ENCODE assay signal across 8 mouse cellular contexts in genomic region chr11:70225798-70226601, GRCm38 (mm10). TPM values are rescaled to one million over a fixed set of nuclear protein-coding genes. Genes with fewer than 3 reads are reported as not detected.
DNase-seq lines count a peak whose midpoint lies in the region; ATAC-seq and TF ChIP-seq lines count a peak whose summit lies in the region.

No protein-coding gene starts in this region.

- H3K9ac ChIP-seq in heart, adult 2 months (ENCODE audit: low read depth, low read length): peak overlapping the region; percentile 60
- H3K9ac ChIP-seq in hindbrain, embryonic 15.5 days: peak overlapping the region; percentile 21; the same call in 1 of the 2 replicates
- 0 out of 2 replicates have a peak overlapping the region, but pooled peaks have one; percentile 4 for H3K9ac ChIP-seq in midbrain, embryonic 12.5 days (replicated peaks)

- no peak for TF ChIP-seq EP300 in heart, adult 2 months (IDR thresholded peaks at IDR 0.05; ENCODE audit: insufficient read depth, low read depth, low read length)

- peak; percentile 33 for TF ChIP-seq CTCF in heart, adult 2 months (IDR thresholded peaks at IDR 0.05)

- WGBS in heart, adult 2 months: 32% methylated on average over 27 of the region's 27 CpGs
- WGBS in embryonic facial prominence, embryonic 10.5 days: 14% methylated on average over 27 of the region's 27 CpGs
- 20% methylated on average over 27 of the region's 27 CpGs for WGBS in hindbrain, embryonic 15.5 days
- WGBS in midbrain, embryonic 12.5 days: 20% methylated on average over 27 of the region's 27 CpGs

- no peaks in the 10 kb centered on the region for H3K27me3 ChIP-seq in heart, adult 2 months (ENCODE audit: control insufficient read depth, insufficient read depth, low read length)
- H3K27me3 ChIP-seq in embryonic facial prominence, embryonic 10.5 days (replicated peaks; ENCODE audit: low read depth, poor library complexity, severe bottlenecking): peaks cover 93% of the 10 kb centered on the region
- peaks cover 46% of the 10 kb centered on the region for H3K27me3 ChIP-seq in hindbrain, embryonic 15.5 days
- peaks cover 77% of the 10 kb centered on the region for H3K27me3 ChIP-seq in midbrain, embryonic 12.5 days

- H3K27ac ChIP-seq in heart, adult 2 months: peak overlapping the region; percentile 94
- H3K27ac ChIP-seq in embryonic facial prominence, embryonic 10.5 days (replicated peaks): no peak overlapping the region
- H3K27ac ChIP-seq in hindbrain, embryonic 15.5 days (replicated peaks): no peak overlapping the region
- no peak overlapping the region for H3K27ac ChIP-seq in midbrain, embryonic 12.5 days (replicated peaks)

- no peaks in the 10 kb centered on the region for H3K9me3 ChIP-seq in embryonic facial prominence, embryonic 10.5 days
- H3K9me3 ChIP-seq in hindbrain, embryonic 15.5 days: no peaks in the 10 kb centered on the region
- H3K9me3 ChIP-seq in midbrain, embryonic 12.5 days: no peaks in the 10 kb centered on the region

- H3K4me1 ChIP-seq in heart, adult 2 months (ENCODE audit: control insufficient read depth, insufficient read depth, low read length): peaks cover 7% of the 10 kb centered on the region
- H3K4me1 ChIP-seq in embryonic facial prominence, embryonic 10.5 days: peaks cover 53% of the 10 kb centered on the region
- peaks cover 53% of the 10 kb centered on the region for H3K4me1 ChIP-seq in hindbrain, embryonic 15.5 days (replicated peaks)
- H3K4me1 ChIP-seq in midbrain, embryonic 12.5 days: peaks cover 41% of the 10 kb centered on the region

- no peak for TF ChIP-seq POLR2A in heart, adult 2 months (IDR thresholded peaks at IDR 0.05; ENCODE audit: insufficient read depth, low read depth, low read length)

- peak overlapping the region; percentile 57 for H3K4me3 ChIP-seq in heart, adult 2 months
- peak overlapping the region; percentile 47 for H3K4me3 ChIP-seq in embryonic facial prominence, embryonic 10.5 days
- H3K4me3 ChIP-seq in hindbrain, embryonic 15.5 days: peak overlapping the region; percentile 30
- peak overlapping the region; percentile 14; the same call in 1 of the 2 replicates for H3K4me3 ChIP-seq in midbrain, embryonic 12.5 days

- intact Hi-C loops in heart, adult 2 months (cut with DNase I): no loop called here
- intact Hi-C loops in heart, postnatal 14 days (cut with DNase I): no loop called here
- intact Hi-C loops in left cerebral cortex, postnatal 14 days (cut with DNase I): no loop called here

- peaks cover 3% of the 10 kb centered on the region for H3K36me3 ChIP-seq in heart, adult 2 months (ENCODE audit: control insufficient read depth, insufficient read depth, low read length)
- no peaks in the 10 kb centered on the region for H3K36me3 ChIP-seq in embryonic facial prominence, embryonic 10.5 days (replicated peaks)
- H3K36me3 ChIP-seq in hindbrain, embryonic 15.5 days: no peaks in the 10 kb centered on the region
- no peaks in the 10 kb centered on the region for H3K36me3 ChIP-seq in midbrain, embryonic 12.5 days

- no peak for DNase-seq in heart, adult 2 months
- no peak for DNase-seq in heart, postnatal 14 days
- DNase-seq in embryonic facial prominence, embryonic 10.5 days (ENCODE audit: low spot score): no peak
- no peak for DNase-seq in left cerebral cortex, postnatal 14 days (ENCODE audit: low spot score in 2 of 2)
- DNase-seq in thymus, postnatal 36 days: no peak
- DNase-seq in adrenal gland, postnatal 36 days: no peak

- peak; percentile 43; the same call in 1 of the 2 replicates for ATAC-seq in hindbrain, embryonic 15.5 days (ENCODE audit: low FRiP score, low read depth)
- no peak for ATAC-seq in midbrain, embryonic 12.5 days (ENCODE audit: low FRiP score, low read depth)

- H3K4me2 ChIP-seq in hindbrain, embryonic 15.5 days: peak overlapping the region; percentile 57
- peak overlapping the region; percentile 37 for H3K4me2 ChIP-seq in midbrain, embryonic 12.5 days (replicated peaks)

- no peaks in the 10 kb centered on the region for H3K79me2 ChIP-seq in heart, adult 2 months (replicated peaks; ENCODE audit: control insufficient read depth, insufficient read depth, low read length)

RNA-seq across cellular contexts. Expression of gene Bcl6b, which starts 3.6 kb away (rescaled TPM):
- 10 to 100 TPM in 1 of 2 experiments, 1 to 10 TPM in 1; 9.1 to 13.7 TPM for total RNA-seq in heart, adult 2 months (2021)
- 18.9 and 21.0 TPM in 2 replicates for polyA plus RNA-seq in heart, adult 2 months (2012; rRNA removed)
- 10 to 100 TPM; 26.1 to 32.5 TPM for total RNA-seq in heart, postnatal 14 days (2021)
- 5.0 and 7.2 TPM in 2 replicates for polyA plus RNA-seq in embryonic facial prominence, embryonic 10.5 days (2016; fragmentation: Nextera tagmentation; extraction: Ambion mirVana)
- polyA plus RNA-seq in hindbrain, embryonic 15.5 days (2015; fragmentation: Nextera tagmentation; extraction: Ambion mirVana): 5.5 and 5.6 TPM in 2 replicates
- polyA plus RNA-seq in midbrain, embryonic 12.5 days (2016; fragmentation: Nextera tagmentation; extraction: Ambion mirVana): 5.2 and 5.4 TPM in 2 replicates
- total RNA-seq in left cerebral cortex, postnatal 14 days (2021): 1 to 10 TPM; 5.1 to 5.3 TPM
- total RNA-seq in adrenal gland, postnatal 36 days (2021): 10 to 100 TPM; 10.7 to 18.9 TPM

RNA-seq across cellular contexts. Expression of gene Slc16a13, which starts 5.1 kb away (rescaled TPM):
- total RNA-seq in heart, adult 2 months (2021): 1 to 10 TPM; 2.2 to 2.8 TPM
- 4.0 and 7.4 TPM in 2 replicates for polyA plus RNA-seq in heart, adult 2 months (2012; rRNA removed)
- 1 to 10 TPM; 4.2 to 5.8 TPM for total RNA-seq in heart, postnatal 14 days (2021)
- polyA plus RNA-seq in embryonic facial prominence, embryonic 10.5 days (2016; fragmentation: Nextera tagmentation; extraction: Ambion mirVana): 11.6 and 11.7 TPM in 2 replicates
- 14.3 and 16.5 TPM in 2 replicates for polyA plus RNA-seq in hindbrain, embryonic 15.5 days (2015; fragmentation: Nextera tagmentation; extraction: Ambion mirVana)
- 19.0 and 19.5 TPM in 2 replicates for polyA plus RNA-seq in midbrain, embryonic 12.5 days (2016; fragmentation: Nextera tagmentation; extraction: Ambion mirVana)
- 10 to 100 TPM in 1 of 2 experiments, 1 to 10 TPM in 1; 8.3 to 10.4 TPM for total RNA-seq in left cerebral cortex, postnatal 14 days (2021)
- total RNA-seq in adrenal gland, postnatal 36 days (2021): 1 to 10 TPM; 2.7 to 3.0 TPM

RNA-seq across cellular contexts. Expression of gene 0610010K14Rik, which starts 11.7 kb away (rescaled TPM):
- total RNA-seq in heart, adult 2 months (2021): 10 to 100 TPM; 30.7 to 34.5 TPM
- 38.9 and 48.1 TPM in 2 replicates for polyA plus RNA-seq in heart, adult 2 months (2012; rRNA removed)
- total RNA-seq in heart, postnatal 14 days (2021): 10 to 100 TPM; 34.7 to 38.4 TPM
- 210 and 215 TPM in 2 replicates for polyA plus RNA-seq in embryonic facial prominence, embryonic 10.5 days (2016; fragmentation: Nextera tagmentation; extraction: Ambion mirVana)
- polyA plus RNA-seq in hindbrain, embryonic 15.5 days (2015; fragmentation: Nextera tagmentation; extraction: Ambion mirVana): 168 and 175 TPM in 2 replicates
- 210 and 213 TPM in 2 replicates for polyA plus RNA-seq in midbrain, embryonic 12.5 days (2016; fragmentation: Nextera tagmentation; extraction: Ambion mirVana)
- total RNA-seq in left cerebral cortex, postnatal 14 days (2021): 10 to 100 TPM; 41.3 to 54.2 TPM
- 10 to 100 TPM; 38.6 to 61.4 TPM for total RNA-seq in adrenal gland, postnatal 36 days (2021)

RNA-seq across cellular contexts. Expression of gene Slc16a11, which starts 13.4 kb away (rescaled TPM):
- under 1 TPM; 0.34 to 0.52 TPM for total RNA-seq in heart, adult 2 months (2021)
- polyA plus RNA-seq in heart, adult 2 months (2012; rRNA removed): 1.1 and 9.6 TPM in 2 replicates
- total RNA-seq in heart, postnatal 14 days (2021): under 1 TPM; 0.76 to 0.90 TPM
- polyA plus RNA-seq in embryonic facial prominence, embryonic 10.5 days (2016; fragmentation: Nextera tagmentation; extraction: Ambion mirVana): 0.72 and 1.2 TPM in 2 replicates
- polyA plus RNA-seq in hindbrain, embryonic 15.5 days (2015; fragmentation: Nextera tagmentation; extraction: Ambion mirVana): 7.6 and 8.1 TPM in 2 replicates
- polyA plus RNA-seq in midbrain, embryonic 12.5 days (2016; fragmentation: Nextera tagmentation; extraction: Ambion mirVana): 1.9 and 2.8 TPM in 2 replicates
- 10 to 100 TPM; 27.2 to 36.8 TPM for total RNA-seq in left cerebral cortex, postnatal 14 days (2021)
- total RNA-seq in adrenal gland, postnatal 36 days (2021): under 1 TPM in 1 of 2 experiments, not detected in 1; 0.23 TPM

RNA-seq across cellular contexts. Expression of gene Gm21988, which starts 13.6 kb away (rescaled TPM):
- 1 to 10 TPM; 2.0 to 3.4 TPM for total RNA-seq in heart, adult 2 months (2021)
- polyA plus RNA-seq in heart, adult 2 months (2012; rRNA removed): 5.0 and 5.5 TPM in 2 replicates
- 1 to 10 TPM; 3.1 to 3.2 TPM for total RNA-seq in heart, postnatal 14 days (2021)
- polyA plus RNA-seq in embryonic facial prominence, embryonic 10.5 days (2016; fragmentation: Nextera tagmentation; extraction: Ambion mirVana): 7.9 and 10.7 TPM in 2 replicates
- polyA plus RNA-seq in hindbrain, embryonic 15.5 days (2015; fragmentation: Nextera tagmentation; extraction: Ambion mirVana): 13.7 TPM in 2 replicates
- polyA plus RNA-seq in midbrain, embryonic 12.5 days (2016; fragmentation: Nextera tagmentation; extraction: Ambion mirVana): 10.5 and 12.4 TPM in 2 replicates
- 1 to 10 TPM; 5.9 to 7.3 TPM for total RNA-seq in left cerebral cortex, postnatal 14 days (2021)
- 1 to 10 TPM; 4.9 to 7.3 TPM for total RNA-seq in adrenal gland, postnatal 36 days (2021)

Comparison
In these comparisons a context has a peak if more than half of its experiments do, and no peak if none do; other contexts are left out.
1. H3K9ac ChIP-seq: peak in every context shown above with its lines; median percentile 60 in heart, adult 2 months; 21 in hindbrain, embryonic 15.5 days; 4 in midbrain, embryonic 12.5 days.